Mouse (Mus musculus): ENCODE data around the gene Cbx5. TPM values are rescaled to one million over a fixed set of nuclear protein-coding genes. Genes with fewer than 3 reads are reported as not detected.
"Not testable (repeated sequence)": the region's sequence is repeated elsewhere in the genome, so short reads cannot be mapped to it uniquely, and the experiment has no call there.

Cbx5 gene
- 100 to 1,000 TPM; 219 to 230 TPM for total RNA-seq (2021)

GRCm38 (mm10) chr15:103239685-103240159 is at the start of gene Cbx5:
Gene Cbx5, minus strand, starts transcription at chr15:103239816.
- intact Hi-C loops (cut with DNase I): loop anchor here (2.0 to 5.0 kb wide), 2 partner anchors 32 to 67 kb away; no protein-coding TSS in a partner anchor

GRCm38 (mm10) chr15:103285778-103286417 is 46.3 kb upstream of the Cbx5 start:
- intact Hi-C loops (cut with DNase I): no loop called here
- peak; percentile 80 for DNase-seq

More at GRCm38 (mm10) chr15:103239685-103240159, at the start of gene Cbx5:
- peak; percentile 99 for DNase-seq

GRCm38 (mm10) chr15:103284647-103285046 is 45.0 kb upstream of the Cbx5 start:
- no peak for DNase-seq
- intact Hi-C loops (cut with DNase I): no loop called here

- intact Hi-C loops (cut with DNase I): no loop called here
- DNase-seq: peak; percentile 44
Measured at GRCm38 (mm10) chr15:103284066-103284465, 44.5 kb upstream of the Cbx5 start.

- no peak for DNase-seq
Measured at GRCm38 (mm10) chr15:103281465-103282205, 42.0 kb upstream of the Cbx5 start.

GRCm38 (mm10) chr15:103280817-103281464 is 41.3 kb upstream of the Cbx5 start:
- peak; percentile 24 for DNase-seq
- intact Hi-C loops (cut with DNase I): no loop called here

More at GRCm38 (mm10) chr15:103281465-103282205, 42.0 kb upstream of the Cbx5 start:
- intact Hi-C loops (cut with DNase I): no loop called here

- intact Hi-C loops (cut with DNase I): no loop called here
- no peak for DNase-seq
Measured at GRCm38 (mm10) chr15:103279750-103280149, 40.1 kb upstream of the Cbx5 start.

- intact Hi-C loops (cut with DNase I): no loop called here
- no peak for DNase-seq
Measured at GRCm38 (mm10) chr15:103277949-103278348, 38.3 kb upstream of the Cbx5 start.

GRCm38 (mm10) chr15:103275943-103276342 is 36.3 kb upstream of the Cbx5 start:
- intact Hi-C loops (cut with DNase I); DNase-seq: not testable (repeated sequence)

- intact Hi-C loops (cut with DNase I): no loop called here
- peak; percentile 94 for DNase-seq
Measured at GRCm38 (mm10) chr15:103272419-103273279, 33.0 kb upstream of the Cbx5 start, which contains the start of gene Copz1. Gene Copz1, plus strand, starts transcription at chr15:103272714.

GRCm38 (mm10) chr15:103268903-103269302 is 29.3 kb upstream of the Cbx5 start:
- DNase-seq: no peak
- intact Hi-C loops (cut with DNase I): no loop called here

GRCm38 (mm10) chr15:103264794-103265193 is 25.2 kb upstream of the Cbx5 start:
- intact Hi-C loops (cut with DNase I): no loop called here
- DNase-seq: no peak

GRCm38 (mm10) chr15:103259989-103260388 is 20.4 kb upstream of the Cbx5 start:
- intact Hi-C loops (cut with DNase I): no loop called here
- DNase-seq: no peak

- intact Hi-C loops (cut with DNase I): no loop called here
- no peak for DNase-seq
Measured at GRCm38 (mm10) chr15:103259162-103259561, 19.5 kb upstream of the Cbx5 start.

GRCm38 (mm10) chr15:103257790-103258728 is 18.4 kb upstream of the Cbx5 start, which contains the start of gene Nfe2:
Gene Nfe2, minus strand, starts transcription at chr15:103258403.
- intact Hi-C loops (cut with DNase I): no loop called here

GRCm38 (mm10) chr15:103256210-103256986 is 16.8 kb upstream of the Cbx5 start:
- DNase-seq: no peak
- intact Hi-C loops (cut with DNase I): no loop called here

More at GRCm38 (mm10) chr15:103257790-103258728, 18.4 kb upstream of the Cbx5 start, which contains the start of gene Nfe2:
- peak; percentile 6 for DNase-seq

- peak; percentile 38 for DNase-seq
- intact Hi-C loops (cut with DNase I): no loop called here
Measured at GRCm38 (mm10) chr15:103255169-103255568, 15.6 kb upstream of the Cbx5 start.

GRCm38 (mm10) chr15:103253352-103253751 is 13.7 kb upstream of the Cbx5 start:
- DNase-seq: no peak
- intact Hi-C loops (cut with DNase I): no loop called here

Measured in left cerebral cortex, postnatal 4 days (tissue).